12 mouse cellular contexts compared by ENCODE assay signal in genomic region chr5:102063013-102063752, GRCm38 (mm10). TPM values are rescaled to one million over a fixed set of nuclear protein-coding genes. Genes with fewer than 3 reads are reported as not detected.
DNase-seq lines count a peak whose midpoint lies in the region; ATAC-seq and TF ChIP-seq lines count a peak whose summit lies in the region.
"Had no signal": no experiment of that assay in that cellular context is flagged by ENCODE, and none has a peak within 500 bp of the region (broad histone marks: within the 10 kb centered on the region; RNA-seq: fewer than 3 reads in every experiment).

No protein-coding gene starts in this region.

- H3K4me2 ChIP-seq in forebrain, postnatal 0 days (ENCODE audit: low read depth), result no peak overlapping the region
- H3K4me2 ChIP-seq in hindbrain, embryonic 13.5 days, result no peak overlapping the region
- no peak overlapping the region for H3K4me2 ChIP-seq in hindbrain, embryonic 16.5 days (ENCODE audit: low read length)
- H3K4me2 ChIP-seq in neural tube, embryonic 13.5 days, result no peak overlapping the region
- H3K4me2 ChIP-seq in midbrain, embryonic 15.5 days, result no peak overlapping the region
- H3K4me2 ChIP-seq: heart, embryonic 11.5 days; neural tube, embryonic 15.5 days had no signal

- H3K9me3 ChIP-seq in forebrain, embryonic 10.5 days, result no peaks in the 10 kb centered on the region
- H3K9me3 ChIP-seq in forebrain, postnatal 0 days (ENCODE audit: low read length), result no peaks in the 10 kb centered on the region
- no peaks in the 10 kb centered on the region for H3K9me3 ChIP-seq in hindbrain, embryonic 13.5 days
- no peaks in the 10 kb centered on the region for H3K9me3 ChIP-seq in hindbrain, embryonic 16.5 days (ENCODE audit: control insufficient read depth, low read length)
- H3K9me3 ChIP-seq in neural tube, embryonic 13.5 days, result no peaks in the 10 kb centered on the region
- H3K9me3 ChIP-seq in midbrain, embryonic 15.5 days, result no peaks in the 10 kb centered on the region
- H3K9me3 ChIP-seq: neural tube, embryonic 15.5 days had no signal

- no peaks in the 10 kb centered on the region for H3K27me3 ChIP-seq in forebrain, embryonic 10.5 days (ENCODE audit: poor library complexity, severe bottlenecking)
- H3K27me3 ChIP-seq in forebrain, postnatal 0 days (ENCODE audit: insufficient read depth, low read length), result no peaks in the 10 kb centered on the region
- no peaks in the 10 kb centered on the region for H3K27me3 ChIP-seq in hindbrain, embryonic 13.5 days
- no peaks in the 10 kb centered on the region for H3K27me3 ChIP-seq in hindbrain, embryonic 16.5 days (replicated peaks; ENCODE audit: control insufficient read depth, insufficient read depth, low read length)
- no peaks in the 10 kb centered on the region for H3K27me3 ChIP-seq in neural tube, embryonic 13.5 days
- no peaks in the 10 kb centered on the region for H3K27me3 ChIP-seq in midbrain, embryonic 15.5 days (replicated peaks)
- H3K27me3 ChIP-seq: neural tube, embryonic 15.5 days had no signal

- TF ChIP-seq CTCF in forebrain, postnatal 0 days (IDR thresholded peaks at IDR 0.05; ENCODE audit: low read depth), result no peak

- no peak overlapping the region for H3K9ac ChIP-seq in forebrain, postnatal 0 days
- H3K9ac ChIP-seq in hindbrain, embryonic 13.5 days, result no peak overlapping the region
- H3K9ac ChIP-seq in hindbrain, embryonic 16.5 days (ENCODE audit: low read depth, low read length), result no peak overlapping the region
- no peak overlapping the region for H3K9ac ChIP-seq in neural tube, embryonic 13.5 days
- no peak overlapping the region for H3K9ac ChIP-seq in midbrain, embryonic 15.5 days
- H3K9ac ChIP-seq: neural tube, embryonic 15.5 days had no signal

- peaks cover 43% of the 10 kb centered on the region for H3K4me1 ChIP-seq in forebrain, embryonic 10.5 days
- H3K4me1 ChIP-seq in forebrain, postnatal 0 days (ENCODE audit: insufficient read depth), result peaks cover 11% of the 10 kb centered on the region
- peaks cover 51% of the 10 kb centered on the region for H3K4me1 ChIP-seq in hindbrain, embryonic 13.5 days (replicated peaks)
- peaks cover 26% of the 10 kb centered on the region for H3K4me1 ChIP-seq in hindbrain, embryonic 16.5 days (ENCODE audit: control insufficient read depth, insufficient read depth, low read depth, low read length)
- H3K4me1 ChIP-seq in neural tube, embryonic 13.5 days (replicated peaks), result peaks cover 56% of the 10 kb centered on the region
- H3K4me1 ChIP-seq in midbrain, embryonic 15.5 days, result peaks cover 54% of the 10 kb centered on the region

- DNase-seq in forebrain, embryonic 10.5 days (ENCODE audit: extremely low spot score, low spot score), result no peak
- no peak for DNase-seq in forebrain, postnatal 0 days
- DNase-seq in neural tube, embryonic 10.5 days (ENCODE audit: extremely low spot score, low spot score), result no peak
- no peak for DNase-seq in spleen, postnatal 36 days (ENCODE audit: low spot score in 2 of 2)
- DNase-seq: cerebellum, adult 9-10 months; kidney, postnatal 4 days had no signal

- H3K36me3 ChIP-seq in forebrain, embryonic 10.5 days (replicated peaks), result peaks cover 45% of the 10 kb centered on the region
- H3K36me3 ChIP-seq in forebrain, postnatal 0 days (ENCODE audit: insufficient read depth), result no peaks in the 10 kb centered on the region
- no peaks in the 10 kb centered on the region for H3K36me3 ChIP-seq in hindbrain, embryonic 13.5 days
- no peaks in the 10 kb centered on the region for H3K36me3 ChIP-seq in hindbrain, embryonic 16.5 days (ENCODE audit: control insufficient read depth, insufficient read depth, low read length)
- 0 out of 2 replicates have a peak, but pooled peaks cover 3% of the 10 kb centered on the region for H3K36me3 ChIP-seq in neural tube, embryonic 13.5 days
- H3K36me3 ChIP-seq in midbrain, embryonic 15.5 days (replicated peaks), result no peaks in the 10 kb centered on the region
- H3K36me3 ChIP-seq: neural tube, embryonic 15.5 days had no signal

- 42% methylated on average over 18 of the region's 18 CpGs for WGBS in forebrain, embryonic 10.5 days
- 54% methylated on average over 18 of the region's 18 CpGs for whole genome bisulfite sequencing in forebrain, postnatal 0 days
- WGBS in hindbrain, embryonic 13.5 days, result 50% methylated on average over 18 of the region's 18 CpGs
- WGBS in hindbrain, embryonic 16.5 days, result 53% methylated on average over 18 of the region's 18 CpGs
- WGBS in neural tube, embryonic 13.5 days, result 57% methylated on average over 18 of the region's 18 CpGs
- 27% methylated on average over 18 of the region's 18 CpGs for whole genome bisulfite sequencing in midbrain, embryonic 15.5 days

- H3K4me3 ChIP-seq in forebrain, embryonic 10.5 days, result no peak overlapping the region
- no peak overlapping the region for H3K4me3 ChIP-seq in forebrain, postnatal 0 days (ENCODE audit: low read depth, low read length)
- H3K4me3 ChIP-seq in hindbrain, embryonic 13.5 days, result no peak overlapping the region
- no peak overlapping the region for H3K4me3 ChIP-seq in hindbrain, embryonic 16.5 days (ENCODE audit: low read length)
- H3K4me3 ChIP-seq in neural tube, embryonic 13.5 days, result no peak overlapping the region
- H3K4me3 ChIP-seq in midbrain, embryonic 15.5 days, result no peak overlapping the region
- H3K4me3 ChIP-seq: neural tube, embryonic 15.5 days had no signal

- no peak for ATAC-seq in forebrain, postnatal 0 days
- 0 out of 2 replicates have a peak, but pooled peaks have one; percentile 8 for ATAC-seq in hindbrain, embryonic 13.5 days (ENCODE audit: low FRiP score)
- ATAC-seq in hindbrain, embryonic 16.5 days, result no peak
- no peak for ATAC-seq in neural tube, embryonic 13.5 days (ENCODE audit: low read depth)
- peak; percentile 28; the same call in 1 of the 2 replicates for ATAC-seq in midbrain, embryonic 15.5 days (replicated peaks)

- H3K27ac ChIP-seq in forebrain, embryonic 10.5 days, result peak overlapping the region; percentile 56
- no peak overlapping the region for H3K27ac ChIP-seq in forebrain, postnatal 0 days (ENCODE audit: low read depth, low read length)
- peak overlapping the region; percentile 19; the same call in 1 of the 2 replicates for H3K27ac ChIP-seq in hindbrain, embryonic 13.5 days
- no peak overlapping the region for H3K27ac ChIP-seq in hindbrain, embryonic 16.5 days (ENCODE audit: low read depth, low read length)
- 0 out of 2 replicates have a peak overlapping the region, but pooled peaks have one; percentile 42 for H3K27ac ChIP-seq in neural tube, embryonic 13.5 days (replicated peaks)
- H3K27ac ChIP-seq in midbrain, embryonic 15.5 days, result no peak overlapping the region

RNA-seq across cellular contexts. Expression of gene Wdfy3, which starts 6.5 kb away (rescaled TPM):
- 14.8 TPM in 2 replicates for polyA plus RNA-seq in forebrain, embryonic 10.5 days (2016; fragmentation: Nextera tagmentation; extraction: Ambion mirVana)
- 48.1 and 68.8 TPM in 2 replicates for total RNA-seq in forebrain, postnatal 0 days (2014; rRNA removed)
- 7.7 and 15.4 TPM in 2 replicates for polyA plus RNA-seq in forebrain, postnatal 0 days (2015; fragmentation: Nextera tagmentation; extraction: Ambion mirVana)
- 29.1 and 30.0 TPM in 2 replicates for polyA plus RNA-seq in hindbrain, embryonic 13.5 days (2015; fragmentation: Nextera tagmentation; extraction: Ambion mirVana)
- 22.5 and 25.4 TPM in 2 replicates for polyA plus RNA-seq in hindbrain, embryonic 16.5 days (2015; fragmentation: Nextera tagmentation; extraction: Ambion mirVana)
- 27.0 and 31.1 TPM in 2 replicates for polyA plus RNA-seq in neural tube, embryonic 13.5 days (2015; fragmentation: Nextera tagmentation; extraction: Ambion mirVana)
- 32.0 and 33.5 TPM in 2 replicates for polyA plus RNA-seq in midbrain, embryonic 15.5 days (2015; fragmentation: Nextera tagmentation; extraction: Ambion mirVana)

Comparison
In these comparisons a context has a peak if more than half of its experiments do, and no peak if none do; other contexts are left out.
1. H3K27ac ChIP-seq: peak in forebrain, embryonic 10.5 days (single experiment), hindbrain, embryonic 13.5 days (single experiment) and neural tube, embryonic 13.5 days (single experiment); none in forebrain, postnatal 0 days (single experiment), hindbrain, embryonic 16.5 days (single experiment) and midbrain, embryonic 15.5 days (single experiment).
2. ATAC-seq: peak in hindbrain, embryonic 13.5 days (single experiment) and midbrain, embryonic 15.5 days (single experiment); none in forebrain, postnatal 0 days (single experiment), hindbrain, embryonic 16.5 days (single experiment) and neural tube, embryonic 13.5 days (single experiment).